Mouse (Mus musculus) intestine, postnatal 0 days (tissue): ENCODE results near the gene Sema4b. TPM values are rescaled to one million over a fixed set of nuclear protein-coding genes. Genes with fewer than 3 reads are reported as not detected.
A peak's percentile ranks its signal among the peaks of the same experiment; 100 is the strongest.

ENCODE experiments used
- ATAC-seq: fragments of 200-750 bp; cut with Nextera tagmentation; 2 replicates; pipeline ENCODE4 v1.8.0; 2017; ENCODE audit warnings: mild to moderate bottlenecking, moderate TSS enrichment, moderate library complexity
- H3K27ac ChIP-seq: fragments of 300-500 bp; sonication (generic); 2 replicates; pipeline ENCODE4 v1.5.1; 2014; ENCODE audit warnings: mild to moderate bottlenecking, low read depth, low read length, moderate library complexity
- H3K27me3 ChIP-seq: fragments of 300-500 bp; sonication (generic); replicated peaks from 2 replicates; pipeline ENCODE4 v1.6.1; 2014; ENCODE audit warnings: low read length, mixed read lengths; ENCODE audit not compliant: control insufficient read depth, insufficient read depth
- H3K36me3 ChIP-seq: fragments of 300-500 bp; sonication (generic); 2 replicates; pipeline ENCODE4 v1.6.1; 2014; ENCODE audit warnings: mild to moderate bottlenecking, moderate library complexity; ENCODE audit not compliant: control insufficient read depth, insufficient read depth
- H3K4me1 ChIP-seq: fragments of 300-500 bp; sonication (generic); replicated peaks from 2 replicates; pipeline ENCODE4 v1.6.1; 2014; ENCODE audit warnings: antibody characterized with exemption, low read length, mixed read lengths; ENCODE audit not compliant: control insufficient read depth, insufficient read depth
- H3K4me2 ChIP-seq: fragments of 300-500 bp; sonication (generic); replicated peaks from 2 replicates; pipeline ENCODE4 v1.6.1; 2014; ENCODE audit warnings: low read depth, mild to moderate bottlenecking, moderate library complexity
- H3K4me3 ChIP-seq: fragments of 300-500 bp; sonication (generic); 2 replicates; pipeline ENCODE4 v1.5.1; 2014; ENCODE audit warnings: low read depth, low read length
- H3K9ac ChIP-seq: fragments of 300-500 bp; sonication (generic); 2 replicates; pipeline ENCODE4 v1.6.1; 2014; ENCODE audit warnings: mild to moderate bottlenecking, low read depth, low read length
- H3K9me3 ChIP-seq: fragments of 300-500 bp; sonication (generic); 2 replicates; pipeline ENCODE4 v1.6.1; 2016; ENCODE audit warnings: mixed run types; ENCODE audit not compliant: control insufficient read depth
- CTCF ChIP-seq: sonication (generic); IDR thresholded peaks from 2 replicates; pipeline ENCODE4 v1.5.1; 2016; ENCODE audit warnings: low read depth, mild to moderate bottlenecking, control low read depth, antibody characterized with exemption, moderate library complexity
- WGBS: fragments of 180-500 bp; shearing (Covaris S2); extraction: QIAGEN DNeasy Blood & Tissue Kit; methylation state at CpG from one replicate; pipeline ENCODE4 v1.1.7; 2014; 5-methylcytosine and 5-hydroxymethylcytosine counted together
- polyA plus RNA-seq: library from polyadenylated mRNA; unstranded; fragments of >200 nt; fragmentation: Nextera tagmentation; extraction: Ambion mirVana; gene quantifications from 2 replicates; pipeline ENCODE4 v1.2.1, GENCODE M21; 2015

Sema4b gene
- polyA plus RNA-seq, 1 experiment from 2014 or later = 23.1 TPM

GRCm38 (mm10) chr7:80149356-80149755 lies 37.3 kb upstream of the Sema4b start:
- no peaks in the 10 kb centered on the region for H3K36me3 ChIP-seq
- 54% methylated on average over 9 of the region's 9 CpGs for WGBS
- ATAC-seq = no peak

GRCm38 (mm10) chr7:80152152-80152551 lies 34.5 kb upstream of the Sema4b start:
- no peaks in the 10 kb centered on the region for H3K9me3 ChIP-seq
- no peak overlapping the region for H3K4me2 ChIP-seq
- no peak overlapping the region for H3K27ac ChIP-seq
- H3K36me3 ChIP-seq = no peaks in the 10 kb centered on the region
- no peak overlapping the region for H3K9ac ChIP-seq
- peak; percentile 68 for TF ChIP-seq CTCF
- no peaks in the 10 kb centered on the region for H3K27me3 ChIP-seq
- H3K4me1 ChIP-seq = no peaks in the 10 kb centered on the region
- no peak for ATAC-seq
- 65% methylated on average over 6 of the region's 6 CpGs for WGBS
- no peak overlapping the region for H3K4me3 ChIP-seq

More at GRCm38 (mm10) chr7:80149356-80149755, 37.3 kb upstream of the Sema4b start:
- no peak overlapping the region for H3K4me3 ChIP-seq
- H3K9ac ChIP-seq = no peak overlapping the region
- no peak for TF ChIP-seq CTCF
- H3K4me1 ChIP-seq = no peaks in the 10 kb centered on the region
- no peak overlapping the region; the same call in 1 of the 2 replicates for H3K27ac ChIP-seq
- H3K27me3 ChIP-seq = no peaks in the 10 kb centered on the region
- no peaks in the 10 kb centered on the region for H3K9me3 ChIP-seq
- H3K4me2 ChIP-seq = no peak overlapping the region

GRCm38 (mm10) chr7:80152756-80153155 lies 33.9 kb upstream of the Sema4b start:
- Histone ChIP-seq H3K9me3 (no peaks in the 10 kb centered on the region), H3K9ac (no peak overlapping the region), H3K36me3 (no peaks in the 10 kb centered on the region), H3K4me2 (no peak overlapping the region), H3K27ac (no peak overlapping the region), H3K4me3 (no peak overlapping the region), H3K27me3 (no peaks in the 10 kb centered on the region), H3K4me1 (no peaks in the 10 kb centered on the region)
- ATAC-seq = no peak
- 93% methylated on average over 8 of the region's 8 CpGs for WGBS
- no peak for TF ChIP-seq CTCF

GRCm38 (mm10) chr7:80154689-80155088 lies 32.0 kb upstream of the Sema4b start:
- H3K4me1 ChIP-seq = no peaks in the 10 kb centered on the region
- ATAC-seq = no peak
- TF ChIP-seq CTCF = no peak
- H3K27ac ChIP-seq = no peak overlapping the region
- no peak overlapping the region for H3K4me3 ChIP-seq
- WGBS = 78% methylated on average over 3 of the region's 3 CpGs
- H3K36me3 ChIP-seq = no peaks in the 10 kb centered on the region
- no peaks in the 10 kb centered on the region for H3K9me3 ChIP-seq
- no peak overlapping the region for H3K9ac ChIP-seq
- no peaks in the 10 kb centered on the region for H3K27me3 ChIP-seq
- no peak overlapping the region for H3K4me2 ChIP-seq

- Histone ChIP-seq H3K36me3 (no peaks in the 10 kb centered on the region), H3K4me2 (peak overlapping the region; percentile 31; the same call in 1 of the 2 replicates), H3K9ac (no peak overlapping the region), H3K4me3 (no peak overlapping the region), H3K4me1 (no peaks in the 10 kb centered on the region), H3K27me3 (no peaks in the 10 kb centered on the region), H3K27ac (no peak overlapping the region; the same call in 1 of the 2 replicates), H3K9me3 (no peaks in the 10 kb centered on the region)
- ATAC-seq = peak; percentile 23; the same call in 1 of the 2 replicates
- peak; percentile 79 for TF ChIP-seq CTCF
- 36% methylated on average over 13 of the region's 13 CpGs for WGBS
Observed at GRCm38 (mm10) chr7:80156711-80157227, 29.9 kb upstream of the Sema4b start.

- no peaks in the 10 kb centered on the region for H3K36me3 ChIP-seq
- TF ChIP-seq CTCF = no peak
- no peaks in the 10 kb centered on the region for H3K9me3 ChIP-seq
- no peaks in the 10 kb centered on the region for H3K4me1 ChIP-seq
- 79% methylated on average over 8 of the region's 8 CpGs for WGBS
- H3K4me2 ChIP-seq = no peak overlapping the region
- H3K27ac ChIP-seq = no peak overlapping the region
- H3K4me3 ChIP-seq = no peak overlapping the region
- no peak overlapping the region for H3K9ac ChIP-seq
- no peak for ATAC-seq
- H3K27me3 ChIP-seq = no peaks in the 10 kb centered on the region
Observed at GRCm38 (mm10) chr7:80158496-80159268, 28.0 kb upstream of the Sema4b start.
